Mouse (Mus musculus) adrenal gland, adult 2 months (tissue): ENCODE measurements around the gene Abo. TPM values are rescaled to one million over a fixed set of nuclear protein-coding genes. Genes with fewer than 3 reads are reported as not detected.
"Not testable (repeated sequence)": the region's sequence is repeated elsewhere in the genome, so short reads cannot be mapped to it uniquely, and the experiment has no call there.

Experiments used
- DNase-seq: peaks from one replicate; pipeline ENCODE4 v3.0.0; 2021
- long read RNA-seq: library from polyadenylated mRNA; stranded (forward); transcript quantifications from one replicate; pipeline ENCODE4 v2.0.0, GENCODE M21; 2021
- polyA plus RNA-seq: library from polyadenylated mRNA; depleted of rRNA; stranded (reverse); fragments of >200 nt; gene quantifications from 2 replicates; pipeline ENCODE4 v1.2.3, GENCODE M21; 2012; rRNA removed
- total RNA-seq, 2 experiments: library from RNA; stranded (reverse); gene quantifications; 2 replicates each; pipeline ENCODE4 v1.2.3; 2021

Gene Abo
- total RNA-seq (not detected), polyA plus RNA-seq (not detected in 2 replicates)
- long read RNA-seq = 0 reads

GRCm38 (mm10) chr2:26864879-26865278 lies at the start of gene Abo:
Abo (minus strand) TSS chr2:26864979.
- DNase-seq = no peak

GRCm38 (mm10) chr2:26914148-26914941 lies 49.6 kb upstream of the Abo start:
- no peak for DNase-seq

GRCm38 (mm10) chr2:26913416-26914147 lies 48.8 kb upstream of the Abo start:
- no peak for DNase-seq

GRCm38 (mm10) chr2:26912253-26912770 lies 47.5 kb upstream of the Abo start:
- DNase-seq = no peak

GRCm38 (mm10) chr2:26910994-26911765 lies 46.4 kb upstream of the Abo start:
- DNase-seq = no peak

GRCm38 (mm10) chr2:26910124-26910993 lies 45.6 kb upstream of the Abo start, which contains the start of the genes Med22 and Rpl7a:
Med22 (minus strand) TSS chr2:26910677.
Rpl7a (plus strand) TSS chr2:26910764.
- DNase-seq = peak; percentile 100

- no peak for DNase-seq
These were observed 44.6 kb upstream of the Abo start for GRCm38 (mm10) chr2:26909387-26909784.

- no peak for DNase-seq
These were observed 44.1 kb upstream of the Abo start for GRCm38 (mm10) chr2:26908710-26909386.

- DNase-seq = peak; percentile 65
These were observed 42.3 kb upstream of the Abo start for GRCm38 (mm10) chr2:26907109-26907508.

- DNase-seq = no peak
These were observed 41.7 kb upstream of the Abo start for GRCm38 (mm10) chr2:26906431-26906830.

GRCm38 (mm10) chr2:26905936-26906335 lies 41.2 kb upstream of the Abo start:
- no peak for DNase-seq

GRCm38 (mm10) chr2:26903311-26903710 lies 38.5 kb upstream of the Abo start:
- no peak for DNase-seq

GRCm38 (mm10) chr2:26902467-26903220 lies 37.9 kb upstream of the Abo start, which contains the start of gene Surf6:
Surf6 (minus strand) TSS chr2:26902879.
- DNase-seq = peak; percentile 98

- no peak for DNase-seq
These were observed 37.1 kb upstream of the Abo start for GRCm38 (mm10) chr2:26901834-26902400.

GRCm38 (mm10) chr2:26900731-26901130 lies 36.0 kb upstream of the Abo start:
- DNase-seq = no peak

GRCm38 (mm10) chr2:26895898-26896297 lies 31.1 kb upstream of the Abo start:
- no peak for DNase-seq

- DNase-seq = not testable (repeated sequence)
These were observed 21.4 kb upstream of the Abo start for GRCm38 (mm10) chr2:26886170-26886569.

GRCm38 (mm10) chr2:26885541-26885940 lies 20.8 kb upstream of the Abo start:
- DNase-seq = not testable (repeated sequence)

GRCm38 (mm10) chr2:26878571-26878970 lies 13.8 kb upstream of the Abo start:
- no peak for DNase-seq
